Mouse (Mus musculus): ENCODE results near the gene Endov. TPM values are rescaled to one million over a fixed set of nuclear protein-coding genes. Genes with fewer than 3 reads are reported as not detected.

Endov gene
- polyA plus RNA-seq, 1 experiment: 16.6 TPM

- no peak overlapping the region for H3ac ChIP-seq (ENCODE audit: control insufficient read depth, insufficient read length)
- H3K79me2 ChIP-seq (ENCODE audit: control insufficient read depth, insufficient read depth): no peaks in the 10 kb centered on the region
- TF ChIP-seq REST (IDR thresholded peaks at IDR 0.05; ENCODE audit: insufficient read depth, insufficient read length): no peak
- TF ChIP-seq TCF12 (IDR thresholded peaks at IDR 0.05; ENCODE audit: insufficient read depth, poor library complexity, severe bottlenecking): no peak
- TF ChIP-seq MAX (IDR thresholded peaks at IDR 0.05; ENCODE audit: low read depth): no peak
- TF ChIP-seq SRF (IDR thresholded peaks at IDR 0.05; ENCODE audit: control insufficient read depth, insufficient read length, low read depth): no peak
- TF ChIP-seq POLR2AphosphoS2 (IDR thresholded peaks at IDR 0.05; ENCODE audit: insufficient read length, low read depth): no peak
- TF ChIP-seq MYOG (IDR thresholded peaks at IDR 0.05; ENCODE audit: control insufficient read depth in 1 of 3, insufficient read depth in 1 of 3, insufficient read length in 2 of 3, low read depth in 2 of 3): no peak
- H3K27me3 ChIP-seq (ENCODE audit: control insufficient read depth, insufficient read depth, insufficient read length): peaks cover 8% of the 10 kb centered on the region
- H3K4me2 ChIP-seq (ENCODE audit: low read depth): no peak overlapping the region
- H3K36me3 ChIP-seq (ENCODE audit: control insufficient read depth, insufficient read depth): no peaks in the 10 kb centered on the region
- no peak overlapping the region for H3K4me3 ChIP-seq
Measured at GRCm38 (mm10) chr11:119557940-119558869, 67.1 kb downstream of the Endov start.

- H3K4me2 ChIP-seq (ENCODE audit: low read depth): no peak overlapping the region
Measured at GRCm38 (mm10) chr11:119558870-119559610, 67.9 kb downstream of the Endov start.

More at GRCm38 (mm10) chr11:119558870-119559610, 67.9 kb downstream of the Endov start:
- H3ac ChIP-seq (ENCODE audit: control insufficient read depth, insufficient read length): no peak overlapping the region
- no peaks in the 10 kb centered on the region for H3K36me3 ChIP-seq (ENCODE audit: control insufficient read depth, insufficient read depth)
- H3K79me2 ChIP-seq (ENCODE audit: control insufficient read depth, insufficient read depth): no peaks in the 10 kb centered on the region
- no peak for TF ChIP-seq TCF3 (IDR thresholded peaks at IDR 0.05; ENCODE audit: insufficient read length, low read depth)
- TF ChIP-seq USF1 (IDR thresholded peaks at IDR 0.05; ENCODE audit: low read depth): peak; percentile 9
- H3K27me3 ChIP-seq (ENCODE audit: control insufficient read depth, insufficient read depth, insufficient read length): peaks cover 8% of the 10 kb centered on the region
- H3K4me3 ChIP-seq: no peak overlapping the region

Other genes with a start within 250 kb of the Endov start
- 86.4 TPM for gene Gaa, start 223.5 kb upstream of the Endov start, polyA plus RNA-seq (2012; fragmentation: generic; extraction: Trizol)
- 247 TPM for gene Eif4a3, start 191.3 kb upstream of the Endov start, polyA plus RNA-seq (2012; fragmentation: generic; extraction: Trizol)
- 1.1 TPM for gene Card14, start 183.6 kb upstream of the Endov start, polyA plus RNA-seq (2012; fragmentation: generic; extraction: Trizol)
- gene Sgsh, start 135.8 kb upstream of the Endov start, polyA plus RNA-seq (2012; fragmentation: generic; extraction: Trizol): 4.2 TPM
- 1.5 TPM for gene Slc26a11, start 135.8 kb upstream of the Endov start, polyA plus RNA-seq (2012; fragmentation: generic; extraction: Trizol)
- 16.7 TPM for gene Rnf213, start 98.2 kb upstream of the Endov start, polyA plus RNA-seq (2012; fragmentation: generic; extraction: Trizol)
- 9.3 TPM for gene Nptx1, start 56.4 kb downstream of the Endov start, polyA plus RNA-seq (2012; fragmentation: generic; extraction: Trizol)
- gene Rptor, start 111.6 kb downstream of the Endov start, polyA plus RNA-seq (2012; fragmentation: generic; extraction: Trizol): 59.5 TPM

Measured in myocyte (in vitro differentiated cells).